Mouse (Mus musculus): ENCODE results near the gene Vps53.

GRCm38 (mm10) chr11:76093610-76094009, 85.8 kb downstream of the Vps53 start:
- no peak for TF ChIP-seq POLR2A (IDR thresholded peaks at IDR 0.05; ENCODE audit: extremely low read depth, insufficient read depth, low read length)
- peak; percentile 19; the same call in 1 of the 2 replicates for TF ChIP-seq CTCF (IDR thresholded peaks at IDR 0.05; ENCODE audit: extremely low read depth, insufficient read depth, low read length)

Measured in cortical plate, adult 2 months (tissue).